Mouse (Mus musculus): Measurements from ENCODE around the gene P2ry4. TPM values are rescaled to one million over a fixed set of nuclear protein-coding genes. Genes with fewer than 3 reads are reported as not detected.

P2ry4 gene
- polyA plus RNA-seq, 1 experiment from 2014 or later = not detected

GRCm38 (mm10) chrX:100571951-100572350 lies 22.7 kb downstream of the P2ry4 start, which contains the start of gene Awat1:
TSS of gene Awat1 (plus strand) at chrX:100572251.
- H3K4me1 ChIP-seq = no peaks in the 10 kb centered on the region
- H3K36me3 ChIP-seq (replicated peaks) = no peaks in the 10 kb centered on the region
- 86% methylated on average over 1 of the region's 1 CpGs for WGBS
- H3K27me3 ChIP-seq (replicated peaks) = no peaks in the 10 kb centered on the region
- H3K9me3 ChIP-seq = no peaks in the 10 kb centered on the region
- H3K4me2 ChIP-seq = no peak within 1 kb of the TSS
- ATAC-seq (replicated peaks) = no peak
- H3K27ac ChIP-seq = no peak within 1 kb of the TSS
- H3K9ac ChIP-seq = no peak within 1 kb of the TSS
- H3K4me3 ChIP-seq = no peak within 1 kb of the TSS

- 84% methylated on average over 3 of the region's 3 CpGs for WGBS
- H3K9ac ChIP-seq = no peak overlapping the region
- no peak for ATAC-seq (replicated peaks)
- no peak overlapping the region for H3K4me2 ChIP-seq
- H3K27ac ChIP-seq = no peak overlapping the region
- no peaks in the 10 kb centered on the region for H3K4me1 ChIP-seq
- no peaks in the 10 kb centered on the region for H3K9me3 ChIP-seq
- no peaks in the 10 kb centered on the region for H3K36me3 ChIP-seq (replicated peaks)
- H3K4me3 ChIP-seq = no peak overlapping the region
- H3K27me3 ChIP-seq (replicated peaks) = no peaks in the 10 kb centered on the region
Observed at GRCm38 (mm10) chrX:100565696-100566095, 29.0 kb downstream of the P2ry4 start.

- Histone ChIP-seq H3K27me3 (replicated peaks) (no peaks in the 10 kb centered on the region), H3K9me3 (no peaks in the 10 kb centered on the region), H3K36me3 (replicated peaks) (no peaks in the 10 kb centered on the region), H3K4me2 (no peak overlapping the region), H3K27ac (no peak overlapping the region), H3K9ac (no peak overlapping the region), H3K4me1 (no peaks in the 10 kb centered on the region), H3K4me3 (no peak overlapping the region)
- no peak for ATAC-seq (replicated peaks)
- WGBS = 90% methylated on average over 3 of the region's 3 CpGs
Observed at GRCm38 (mm10) chrX:100556026-100556425, 38.6 kb downstream of the P2ry4 start.

Other genes with a start within 250 kb of the P2ry4 start
- gene Otud6a, start 165.9 kb downstream of the P2ry4 start, polyA plus RNA-seq (2015; fragmentation: Nextera tagmentation; extraction: Ambion mirVana) = not detected in 2 replicates
- gene Awat2, start 152.2 kb downstream of the P2ry4 start, polyA plus RNA-seq (2015; fragmentation: Nextera tagmentation; extraction: Ambion mirVana) = 0.10 and 0.37 TPM in 2 replicates
- gene Igbp1, start 100.6 kb downstream of the P2ry4 start, polyA plus RNA-seq (2015; fragmentation: Nextera tagmentation; extraction: Ambion mirVana) = 23.2 and 24.9 TPM in 2 replicates
- gene Dgat2l6, start 70.0 kb downstream of the P2ry4 start, polyA plus RNA-seq (2015; fragmentation: Nextera tagmentation; extraction: Ambion mirVana) = 0.05 TPM in 1 of 2 replicates, not detected in the other
- gene Awat1, start 22.6 kb downstream of the P2ry4 start, polyA plus RNA-seq (2015; fragmentation: Nextera tagmentation; extraction: Ambion mirVana) = not detected in 2 replicates
- not detected in 2 replicates for gene Arr3, start 10.6 kb upstream of the P2ry4 start, polyA plus RNA-seq (2015; fragmentation: Nextera tagmentation; extraction: Ambion mirVana)
- 4.0 and 4.6 TPM in 2 replicates for gene Kif4, start 30.9 kb upstream of the P2ry4 start, polyA plus RNA-seq (2015; fragmentation: Nextera tagmentation; extraction: Ambion mirVana)
- 94.0 and 98.2 TPM in 2 replicates for gene Pdzd11, start 31.7 kb upstream of the P2ry4 start, polyA plus RNA-seq (2015; fragmentation: Nextera tagmentation; extraction: Ambion mirVana)
- gene Gdpd2, start 135.0 kb upstream of the P2ry4 start, polyA plus RNA-seq (2015; fragmentation: Nextera tagmentation; extraction: Ambion mirVana) = 34.1 and 35.0 TPM in 2 replicates
- gene Dlg3, start 172.9 kb upstream of the P2ry4 start, polyA plus RNA-seq (2015; fragmentation: Nextera tagmentation; extraction: Ambion mirVana) = 6.2 and 6.6 TPM in 2 replicates

Measured in midbrain, embryonic 15.5 days (tissue).